Mouse (Mus musculus): Measurements from ENCODE around the gene Sstr3. TPM values are rescaled to one million over a fixed set of nuclear protein-coding genes. Genes with fewer than 3 reads are reported as not detected.

Gene Sstr3
- polyA plus RNA-seq (2017; shearing (Covaris generic)) = under 1 TPM in 1 of 3 experiments, not detected in 2; 0.17 TPM

GRCm38 (mm10) chr15:78544561-78545001, at the start of gene Sstr3:
TSS of gene Sstr3 (minus strand) at chr15:78544685.
- ATAC-seq = no peak

GRCm38 (mm10) chr15:78593896-78594425, 49.5 kb upstream of the Sstr3 start:
- no peak for ATAC-seq

GRCm38 (mm10) chr15:78592452-78592968, 48.0 kb upstream of the Sstr3 start:
- ATAC-seq = peak; percentile 4

- ATAC-seq = peak; percentile 55
Measured at GRCm38 (mm10) chr15:78591680-78592451, 47.4 kb upstream of the Sstr3 start.

- ATAC-seq = no peak
Measured at GRCm38 (mm10) chr15:78590785-78591184, 46.3 kb upstream of the Sstr3 start.

- ATAC-seq = no peak
Measured at GRCm38 (mm10) chr15:78589936-78590335, 45.5 kb upstream of the Sstr3 start.

- ATAC-seq = no peak
Measured at GRCm38 (mm10) chr15:78588900-78589299, 44.4 kb upstream of the Sstr3 start.

GRCm38 (mm10) chr15:78588049-78588448, 43.6 kb upstream of the Sstr3 start:
- no peak for ATAC-seq

GRCm38 (mm10) chr15:78587050-78587994, 42.8 kb upstream of the Sstr3 start:
- peak; percentile 58 for ATAC-seq

GRCm38 (mm10) chr15:78585404-78585803, 40.9 kb upstream of the Sstr3 start:
- no peak for ATAC-seq

- ATAC-seq = no peak
Measured at GRCm38 (mm10) chr15:78583352-78583751, 38.9 kb upstream of the Sstr3 start.

- ATAC-seq = peak; percentile 37
Measured at GRCm38 (mm10) chr15:78576284-78576810, 31.9 kb upstream of the Sstr3 start.

- peak; percentile 52 for ATAC-seq
Measured at GRCm38 (mm10) chr15:78572658-78573397, 28.3 kb upstream of the Sstr3 start, which contains the start of gene Rac2. TSS of gene Rac2 (minus strand) at chr15:78572783.

GRCm38 (mm10) chr15:78572270-78572600, 27.8 kb upstream of the Sstr3 start:
- no peak for ATAC-seq

- peak; percentile 65 for ATAC-seq
Measured at GRCm38 (mm10) chr15:78571554-78572269, 27.2 kb upstream of the Sstr3 start.

- no peak for ATAC-seq
Measured at GRCm38 (mm10) chr15:78570170-78570569, 25.7 kb upstream of the Sstr3 start.

GRCm38 (mm10) chr15:78567608-78568120, 23.2 kb upstream of the Sstr3 start:
- ATAC-seq = no peak

- no peak for ATAC-seq
Measured at GRCm38 (mm10) chr15:78564764-78565435, 20.4 kb upstream of the Sstr3 start.

- ATAC-seq = peak; percentile 85
Measured at GRCm38 (mm10) chr15:78563937-78564336, 19.5 kb upstream of the Sstr3 start.

- peak; percentile 3 for ATAC-seq
Measured at GRCm38 (mm10) chr15:78563344-78563743, 18.9 kb upstream of the Sstr3 start.

Data from inflammation-experienced regulatory T-cells, adult 6 months (primary cell).